Mouse (Mus musculus) intestine, embryonic 14.5 days (tissue): ENCODE measurements at regions not wholly inside any gene's neighbourhood (a gene's known extent, or its start where the extent isn't known, plus 50 kb on each side); places are given as distances from the start of the nearest gene placed in this dataset.

Source experiments
- ATAC-seq: fragments of 200-750 bp; cut with Nextera tagmentation; replicated peaks from 2 replicates; pipeline ENCODE4 v1.8.0; 2017; ENCODE audit warnings: low read depth, moderate number of reproducible peaks, moderate TSS enrichment, moderate library complexity; ENCODE audit not compliant: low FRiP score, low TSS enrichment
- DNase-seq: peaks from one replicate; pipeline ENCODE4 v3.0.0-alpha.2; 2018; ENCODE audit warnings: low spot score
- H3K27ac ChIP-seq: fragments of 300-500 bp; sonication (generic); 2 replicates; pipeline ENCODE4 v1.5.1; 2014; ENCODE audit warnings: low read depth, mild to moderate bottlenecking, control low read depth
- H3K27me3 ChIP-seq: fragments of 300-500 bp; sonication (generic); replicated peaks from 2 replicates; pipeline ENCODE4 v1.6.1; 2014; ENCODE audit warnings: low read length, control low read depth; ENCODE audit not compliant: control insufficient read depth, insufficient read depth
- H3K36me3 ChIP-seq: fragments of 300-500 bp; sonication (generic); 2 replicates; pipeline ENCODE4 v1.6.1; 2014; ENCODE audit warnings: low read length, control low read depth; ENCODE audit not compliant: control insufficient read depth, insufficient read depth
- H3K4me1 ChIP-seq: fragments of 300-500 bp; sonication (generic); replicated peaks from 2 replicates; pipeline ENCODE4 v1.6.1; 2014; ENCODE audit warnings: low read length, control low read depth, mixed read lengths; ENCODE audit not compliant: control insufficient read depth, insufficient read depth
- H3K4me2 ChIP-seq: fragments of 300-500 bp; sonication (generic); 2 replicates; pipeline ENCODE4 v1.6.1; 2014; ENCODE audit warnings: low read length
- H3K4me3 ChIP-seq: fragments of 300-500 bp; sonication (generic); 2 replicates; pipeline ENCODE4 v1.5.1; 2014; ENCODE audit warnings: low read depth, low read length, control low read depth, mixed read lengths
- H3K9ac ChIP-seq: fragments of 300-500 bp; sonication (generic); 2 replicates; pipeline ENCODE4 v1.6.1; 2014; ENCODE audit warnings: mild to moderate bottlenecking, low read length
- H3K9me3 ChIP-seq: fragments of 300-500 bp; sonication (generic); 2 replicates; pipeline ENCODE4 v1.6.1; 2016; ENCODE audit warnings: low read length, control low read depth; ENCODE audit not compliant: control insufficient read depth
- WGBS: fragments of 180-500 bp; shearing (Covaris S2); extraction: QIAGEN DNeasy Blood & Tissue Kit; methylation state at CpG from one replicate; pipeline ENCODE4 v1.1.7; 2014; 5-methylcytosine and 5-hydroxymethylcytosine counted together

GRCm38 (mm10) chr13:72691783-72692729 is 63.4 kb downstream of the Irx2 start:
- Histone ChIP-seq H3K9me3 (no peaks in the 10 kb centered on the region), H3K4me3 (no peak overlapping the region), H3K27me3 (no peaks in the 10 kb centered on the region), H3K4me2 (no peak overlapping the region), H3K36me3 (no peaks in the 10 kb centered on the region), H3K27ac (no peak overlapping the region), H3K9ac (no peak overlapping the region), H3K4me1 (no peaks in the 10 kb centered on the region)
- WGBS, result 69% methylated on average over 13 of the region's 13 CpGs
- no peak for DNase-seq
- no peak for ATAC-seq

- Histone ChIP-seq H3K4me1 (no peaks in the 10 kb centered on the region), H3K27me3 (no peaks in the 10 kb centered on the region), H3K9me3 (no peaks in the 10 kb centered on the region), H3K4me2 (no peak overlapping the region), H3K36me3 (no peaks in the 10 kb centered on the region), H3K4me3 (no peak overlapping the region), H3K9ac (no peak overlapping the region), H3K27ac (no peak overlapping the region)
- no peak for DNase-seq
- ATAC-seq, result no peak
- 68% methylated on average over 3 of the region's 3 CpGs for WGBS
These were observed 78.8 kb downstream of the Irx2 start for GRCm38 (mm10) chr13:72707469-72707868.

GRCm38 (mm10) chr13:72708728-72709127 is 80.1 kb downstream of the Irx2 start:
- Histone ChIP-seq H3K36me3 (no peaks in the 10 kb centered on the region), H3K9me3 (no peaks in the 10 kb centered on the region), H3K27ac (no peak overlapping the region), H3K4me3 (no peak overlapping the region), H3K4me2 (no peak overlapping the region), H3K4me1 (no peaks in the 10 kb centered on the region), H3K27me3 (no peaks in the 10 kb centered on the region), H3K9ac (no peak overlapping the region)
- DNase-seq (no peak), ATAC-seq (no peak)
- 50% methylated on average over 2 of the region's 2 CpGs for WGBS

- H3K36me3 ChIP-seq, result no peaks in the 10 kb centered on the region
- WGBS, result 62% methylated on average over 5 of the region's 5 CpGs
- no peak for ATAC-seq
These were observed 81.4 kb downstream of the Irx2 start for GRCm38 (mm10) chr13:72710051-72710450.

GRCm38 (mm10) chr13:72711136-72711535 is 82.5 kb downstream of the Irx2 start:
- H3K9ac ChIP-seq, result no peak overlapping the region
- no peaks in the 10 kb centered on the region for H3K9me3 ChIP-seq
- H3K27ac ChIP-seq, result no peak overlapping the region
- ATAC-seq, result no peak
- WGBS, result 26% methylated on average over 8 of the region's 8 CpGs
- no peak for DNase-seq
- H3K27me3 ChIP-seq, result no peaks in the 10 kb centered on the region
- H3K4me3 ChIP-seq, result no peak overlapping the region
- no peaks in the 10 kb centered on the region for H3K4me1 ChIP-seq
- no peak overlapping the region for H3K4me2 ChIP-seq
- no peaks in the 10 kb centered on the region for H3K36me3 ChIP-seq

More at GRCm38 (mm10) chr13:72710051-72710450, 81.4 kb downstream of the Irx2 start:
- no peak overlapping the region for H3K4me3 ChIP-seq
- H3K9me3 ChIP-seq, result no peaks in the 10 kb centered on the region
- H3K27me3 ChIP-seq, result no peaks in the 10 kb centered on the region
- no peaks in the 10 kb centered on the region for H3K4me1 ChIP-seq
- H3K4me2 ChIP-seq, result no peak overlapping the region
- no peak for DNase-seq
- H3K27ac ChIP-seq, result no peak overlapping the region
- no peak overlapping the region for H3K9ac ChIP-seq

GRCm38 (mm10) chr13:72711842-72712330 is 83.3 kb downstream of the Irx2 start:
- Histone ChIP-seq H3K27me3 (no peaks in the 10 kb centered on the region), H3K4me2 (no peak overlapping the region), H3K9ac (no peak overlapping the region), H3K4me1 (no peaks in the 10 kb centered on the region), H3K9me3 (no peaks in the 10 kb centered on the region), H3K36me3 (no peaks in the 10 kb centered on the region), H3K27ac (no peak overlapping the region), H3K4me3 (no peak overlapping the region)
- ATAC-seq, result no peak
- 45% methylated on average over 4 of the region's 4 CpGs for WGBS
- DNase-seq, result no peak

- H3K4me1 ChIP-seq, result no peaks in the 10 kb centered on the region
- no peak overlapping the region for H3K27ac ChIP-seq
- no peaks in the 10 kb centered on the region for H3K36me3 ChIP-seq
- H3K27me3 ChIP-seq, result no peaks in the 10 kb centered on the region
- WGBS, result 60% methylated on average over 7 of the region's 7 CpGs
- H3K4me2 ChIP-seq, result no peak overlapping the region
- no peaks in the 10 kb centered on the region for H3K9me3 ChIP-seq
- DNase-seq (no peak), ATAC-seq (no peak)
- no peak overlapping the region for H3K4me3 ChIP-seq
- no peak overlapping the region for H3K9ac ChIP-seq
These were observed 86.2 kb downstream of the Irx2 start for GRCm38 (mm10) chr13:72714793-72715192.

- Histone ChIP-seq H3K9me3 (no peaks in the 10 kb centered on the region), H3K4me2 (no peak overlapping the region), H3K9ac (no peak overlapping the region), H3K36me3 (no peaks in the 10 kb centered on the region), H3K27ac (no peak overlapping the region), H3K4me3 (no peak overlapping the region), H3K27me3 (no peaks in the 10 kb centered on the region), H3K4me1 (no peaks in the 10 kb centered on the region)
- no peak for ATAC-seq
- DNase-seq, result no peak
- WGBS, result 49% methylated on average over 6 of the region's 6 CpGs
These were observed 87.5 kb downstream of the Irx2 start for GRCm38 (mm10) chr13:72715959-72716680.
